Mouse (Mus musculus) olfactory bulb, adult 2 months (tissue): ENCODE data around the gene Lypd6b. TPM values are rescaled to one million over a fixed set of nuclear protein-coding genes. Genes with fewer than 3 reads are reported as not detected.

Experiments
- H3K27ac ChIP-seq: fragments of 200-500 bp; 2 replicates; pipeline ENCODE4 v1.5.1; 2012; ENCODE audit warnings: low read depth, low read length; ENCODE audit not compliant: insufficient read depth
- H3K4me1 ChIP-seq: fragments of 200-500 bp; 2 replicates; pipeline ENCODE4 v1.6.1; 2012; ENCODE audit warnings: low read length; ENCODE audit not compliant: control insufficient read depth, insufficient read depth
- H3K4me3 ChIP-seq: fragments of 200-500 bp; 2 replicates; pipeline ENCODE4 v1.5.1; 2012; ENCODE audit warnings: mild to moderate bottlenecking, low read depth, low read length, moderate library complexity; ENCODE audit not compliant: insufficient read depth
- CTCF ChIP-seq: fragments of 200-500 bp; IDR thresholded peaks from 2 replicates; pipeline ENCODE4 v1.5.1; 2012; ENCODE audit warnings: low read depth, mild to moderate bottlenecking, low read length, moderate library complexity; ENCODE audit not compliant: insufficient read depth
- POLR2A ChIP-seq: fragments of 200-500 bp; IDR thresholded peaks from 2 replicates; pipeline ENCODE4 v1.6.1; 2012; ENCODE audit warnings: mild to moderate bottlenecking, low read depth, low read length, moderate library complexity; ENCODE audit not compliant: insufficient read depth
- WGBS: fragments of 180-500 bp; shearing (Covaris S2); methylation state at CpG from one replicate; pipeline ENCODE4 v1.1.7; 2018; 5-methylcytosine and 5-hydroxymethylcytosine counted together
- polyA plus RNA-seq: library from polyadenylated mRNA; stranded (reverse); fragments of >200 nt; gene quantifications from 2 replicates; pipeline ENCODE4 v1.2.4, GENCODE M21; 2012; ENCODE audit warnings: low replicate concordance; ENCODE audit not compliant: missing spikeins, insufficient read depth, insufficient read length

Gene Lypd6b
- polyA plus RNA-seq, 1 experiment: not detected

GRCm38 (mm10) chr2:49764331-49764946 lies 23.0 kb upstream of the Lypd6b start:
- TF ChIP-seq POLR2A: no peak
- TF ChIP-seq CTCF: no peak
- 49% methylated on average over 7 of the region's 7 CpGs for WGBS
- H3K27ac ChIP-seq: no peak overlapping the region

DNA sequence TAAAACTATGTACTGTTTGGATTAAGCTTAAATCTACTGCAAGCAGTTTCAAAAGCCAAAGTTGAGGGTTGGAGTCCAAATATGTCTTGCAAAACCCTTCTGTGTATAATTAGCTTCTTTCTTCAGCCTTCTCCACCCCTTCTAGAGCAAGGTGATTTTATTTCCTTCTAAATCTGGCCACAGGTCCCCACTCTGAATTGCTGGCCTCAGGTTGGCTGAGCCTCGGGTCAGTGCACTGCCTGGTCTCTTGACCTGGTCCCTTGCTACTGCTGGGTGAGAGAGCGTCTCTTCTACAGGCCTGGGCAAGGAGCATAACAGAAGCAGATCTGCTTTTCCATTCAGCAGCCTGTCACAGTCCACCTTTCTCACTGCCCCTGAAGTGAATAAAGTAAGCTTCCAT lies 18.6 kb upstream of the Lypd6b start:
- Histone ChIP-seq H3K4me3 (no peak overlapping the region), H3K4me1 (no peaks in the 10 kb centered on the region), H3K27ac (no peak overlapping the region)
- TF ChIP-seq POLR2A: no peak
- no peak for TF ChIP-seq CTCF
- WGBS: 88% methylated on average over 2 of the region's 2 CpGs

More at GRCm38 (mm10) chr2:49764331-49764946, 23.0 kb upstream of the Lypd6b start:
- Histone ChIP-seq H3K4me1 (no peaks in the 10 kb centered on the region), H3K4me3 (no peak overlapping the region)

- Histone ChIP-seq H3K4me1 (no peaks in the 10 kb centered on the region), H3K4me3 (no peak overlapping the region), H3K27ac (no peak overlapping the region)
- 93% methylated on average over 5 of the region's 5 CpGs for WGBS
- no peak for TF ChIP-seq POLR2A
- TF ChIP-seq CTCF: no peak
These were observed 17.0 kb upstream of the Lypd6b start for GRCm38 (mm10) chr2:49770440-49770839.

DNA sequence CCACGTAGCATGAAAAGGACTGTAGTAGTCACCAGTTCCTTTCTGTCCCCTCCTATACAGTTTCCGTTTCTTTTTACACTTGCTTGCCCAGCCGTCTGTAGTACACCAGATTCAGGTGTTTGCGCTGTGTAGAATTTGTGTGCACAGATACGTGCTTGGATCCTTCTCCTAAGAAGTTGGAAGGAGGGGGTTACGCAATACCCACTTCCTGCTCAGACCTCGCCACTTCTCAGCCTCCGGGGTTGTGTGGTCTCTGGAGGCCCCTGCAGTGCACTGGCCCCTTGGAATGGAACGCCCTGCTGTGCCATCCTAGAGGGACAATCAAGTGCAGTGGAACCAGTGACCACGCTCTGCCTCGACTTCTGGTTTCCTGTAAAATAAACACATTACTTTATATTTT lies 16.3 kb upstream of the Lypd6b start:
- Histone ChIP-seq H3K27ac (no peak overlapping the region), H3K4me1 (no peaks in the 10 kb centered on the region), H3K4me3 (no peak overlapping the region)
- 87% methylated on average over 11 of the region's 11 CpGs for WGBS
- no peak for TF ChIP-seq POLR2A
- TF ChIP-seq CTCF: no peak

DNA sequence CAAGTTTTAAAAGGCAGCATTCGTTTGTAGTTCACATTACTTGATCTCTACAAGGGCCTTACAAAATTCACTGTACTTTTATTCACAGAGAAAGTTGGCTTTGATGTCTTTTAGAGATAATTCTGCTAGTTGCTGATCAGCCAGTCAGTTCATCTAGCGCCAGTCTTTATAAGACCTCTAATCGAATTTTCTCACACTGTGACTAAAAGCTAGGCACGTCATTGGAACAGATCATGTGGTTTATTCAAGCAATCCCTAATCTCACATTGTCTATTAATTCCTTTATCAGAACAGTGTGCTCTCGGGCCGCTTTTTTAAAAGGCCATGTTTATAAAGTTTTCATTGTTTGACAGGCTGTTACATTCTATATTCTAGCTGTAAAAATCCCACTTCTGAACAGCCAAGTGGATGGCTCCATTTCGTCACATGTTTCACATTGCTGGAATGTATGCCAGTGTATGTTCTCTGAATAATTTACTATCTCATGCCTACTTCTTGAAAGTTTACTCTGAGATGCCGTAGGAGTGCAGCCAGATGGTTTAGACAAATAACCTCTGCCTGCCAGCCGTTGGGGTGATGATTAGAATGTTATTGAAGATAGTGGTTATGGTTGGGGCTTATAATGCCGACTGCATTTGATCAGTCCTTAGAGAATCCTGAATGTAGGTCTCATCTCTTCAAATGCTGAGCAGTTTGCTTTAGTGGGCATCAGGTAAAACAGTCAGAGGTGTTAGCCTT lies 14.1 kb upstream of the Lypd6b start:
- H3K27ac ChIP-seq: no peak overlapping the region
- H3K4me1 ChIP-seq: no peaks in the 10 kb centered on the region
- TF ChIP-seq POLR2A: no peak
- no peak for TF ChIP-seq CTCF
- WGBS: 79% methylated on average over 10 of the region's 10 CpGs
- H3K4me3 ChIP-seq: no peak overlapping the region

GRCm38 (mm10) chr2:49774180-49774579 lies 13.3 kb upstream of the Lypd6b start:
- H3K4me3 ChIP-seq: no peak overlapping the region
- no peaks in the 10 kb centered on the region for H3K4me1 ChIP-seq

DNA sequence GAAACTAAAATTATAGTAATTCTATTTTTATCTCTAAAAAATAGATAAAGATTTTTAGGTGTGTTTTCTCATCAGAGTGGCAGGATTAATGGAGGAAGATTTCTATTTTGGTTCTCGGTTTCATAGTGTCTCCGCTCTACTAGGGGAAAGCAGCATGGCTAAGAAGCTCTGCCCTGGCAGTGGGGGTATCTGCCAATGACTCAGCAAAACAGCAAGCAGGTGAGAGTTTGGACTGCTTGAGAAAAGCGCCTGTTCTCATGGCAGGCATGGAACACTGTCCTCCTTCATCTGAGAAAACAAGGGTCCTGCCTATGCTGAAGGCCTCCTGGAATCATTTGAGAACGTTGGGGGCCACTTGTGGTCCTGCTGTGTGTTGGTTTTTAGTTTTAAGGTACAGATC lies 12.3 kb upstream of the Lypd6b start:
- H3K4me3 ChIP-seq: no peak overlapping the region
- TF ChIP-seq CTCF (no peak), POLR2A (no peak)
- H3K4me1 ChIP-seq: no peaks in the 10 kb centered on the region
- H3K27ac ChIP-seq: no peak overlapping the region
- WGBS: 92% methylated on average over 4 of the region's 4 CpGs

More at GRCm38 (mm10) chr2:49774180-49774579, 13.3 kb upstream of the Lypd6b start:
- no peak for TF ChIP-seq POLR2A
- no peak overlapping the region for H3K27ac ChIP-seq

GRCm38 (mm10) chr2:49775735-49776134 lies 11.8 kb upstream of the Lypd6b start:
- Histone ChIP-seq H3K4me3 (no peak overlapping the region), H3K4me1 (no peaks in the 10 kb centered on the region), H3K27ac (no peak overlapping the region)
- no peak for TF ChIP-seq CTCF
- TF ChIP-seq POLR2A: no peak

DNA sequence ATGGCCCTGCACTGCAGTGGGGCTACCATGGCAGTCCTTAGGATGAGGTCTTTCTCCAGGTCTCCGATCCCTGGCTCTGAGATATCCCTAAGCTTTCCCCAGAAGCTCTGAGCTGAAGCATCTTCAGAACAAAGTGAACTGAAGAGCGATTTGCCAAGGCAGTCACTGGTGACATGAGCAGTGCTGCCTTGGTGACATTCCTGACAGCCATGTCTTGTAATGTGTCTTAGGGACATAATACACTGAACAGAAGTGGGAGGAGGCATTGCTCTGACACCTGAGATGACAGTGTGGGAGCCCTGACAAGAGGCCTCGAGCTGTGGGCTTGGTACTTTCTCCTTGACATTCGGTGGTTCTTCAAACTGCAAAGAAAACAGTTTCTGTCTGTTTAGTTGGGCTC lies 11.1 kb upstream of the Lypd6b start:
- TF ChIP-seq CTCF (no peak), POLR2A (no peak)
- no peaks in the 10 kb centered on the region for H3K4me1 ChIP-seq
- WGBS: 94% methylated on average over 4 of the region's 4 CpGs

More for the DNA sequence above, 11.1 kb upstream of the Lypd6b start:
- no peak overlapping the region for H3K4me3 ChIP-seq
- no peak overlapping the region for H3K27ac ChIP-seq
